ENCODE assay signal across 20 mouse cellular contexts in genomic region chr9:35145829-35146228, GRCm38 (mm10). TPM values are rescaled to one million over a fixed set of nuclear protein-coding genes. Genes with fewer than 3 reads are reported as not detected.
DNase-seq lines count a peak whose midpoint lies in the region; ATAC-seq and TF ChIP-seq lines count a peak whose summit lies in the region.
"Had no signal": no experiment of that assay in that cellular context is flagged by ENCODE, and none has a peak within 500 bp of the region (broad histone marks: within the 10 kb centered on the region; RNA-seq: fewer than 3 reads in every experiment).

No protein-coding gene starts in this region.

- peaks cover 12% of the 10 kb centered on the region for H3K79me2 ChIP-seq in liver, adult 2 months (ENCODE audit: control insufficient read depth, insufficient read depth, low read length)

- peaks cover 3% of the 10 kb centered on the region; the same call in 1 of the 2 replicates for H3K4me1 ChIP-seq in liver, adult 2 months (ENCODE audit: control insufficient read depth, insufficient read depth, low read length)
- H3K4me1 ChIP-seq in liver, embryonic 11.5 days (replicated peaks; ENCODE audit: control insufficient read depth, insufficient read depth, low read length), result 0 out of 2 replicates have a peak, but pooled peaks cover 6% of the 10 kb centered on the region
- H3K4me1 ChIP-seq in stomach, embryonic 16.5 days (ENCODE audit: control insufficient read depth, insufficient read depth, low read length), result peaks cover 3% of the 10 kb centered on the region; the same call in 1 of the 2 replicates
- H3K4me1 ChIP-seq in stomach, postnatal 0 days (replicated peaks; ENCODE audit: control insufficient read depth, insufficient read depth), result no peaks in the 10 kb centered on the region
- H3K4me1 ChIP-seq: embryonic facial prominence, embryonic 13.5 days; forebrain, embryonic 13.5 days; forebrain, embryonic 15.5 days had no signal

- H3K36me3 ChIP-seq in liver, adult 2 months (ENCODE audit: control insufficient read depth, insufficient read depth, low read length), result no peaks in the 10 kb centered on the region
- H3K36me3 ChIP-seq in liver, embryonic 11.5 days (ENCODE audit: control insufficient read depth, insufficient read depth, low read length), result no peaks in the 10 kb centered on the region; the same call in 1 of the 2 replicates
- no peaks in the 10 kb centered on the region for H3K36me3 ChIP-seq in stomach, embryonic 16.5 days (ENCODE audit: control insufficient read depth, insufficient read depth, low read length)
- H3K36me3 ChIP-seq in stomach, postnatal 0 days (ENCODE audit: control insufficient read depth, insufficient read depth, low read length), result no peaks in the 10 kb centered on the region; the same call in 1 of the 2 replicates
- H3K36me3 ChIP-seq: embryonic facial prominence, embryonic 13.5 days; forebrain, embryonic 15.5 days had no signal

- no peak overlapping the region for H3K4me3 ChIP-seq in liver, adult 2 months (ENCODE audit: insufficient read depth, low read depth, low read length)
- no peak overlapping the region for H3K4me3 ChIP-seq in liver, embryonic 11.5 days (ENCODE audit: low read depth, low read length)
- H3K4me3 ChIP-seq in stomach, embryonic 16.5 days (replicated peaks; ENCODE audit: low read length), result no peak overlapping the region
- H3K4me3 ChIP-seq in stomach, postnatal 0 days (ENCODE audit: low read depth, low read length), result no peak overlapping the region
- H3K4me3 ChIP-seq: embryonic facial prominence, embryonic 13.5 days; forebrain, embryonic 13.5 days; forebrain, embryonic 15.5 days had no signal

- no peak overlapping the region for H3K27ac ChIP-seq in liver, adult 2 months (replicated peaks; ENCODE audit: insufficient read depth, low read depth, low read length)
- no peak overlapping the region for H3K27ac ChIP-seq in liver, embryonic 11.5 days (ENCODE audit: low read depth, low read length)
- no peak overlapping the region for H3K27ac ChIP-seq in stomach, embryonic 16.5 days (ENCODE audit: low read length)
- no peak overlapping the region for H3K27ac ChIP-seq in stomach, postnatal 0 days (replicated peaks)
- H3K27ac ChIP-seq: embryonic facial prominence, embryonic 13.5 days; forebrain, embryonic 13.5 days; forebrain, embryonic 15.5 days had no signal

- H3K9ac ChIP-seq in liver, adult 2 months (ENCODE audit: low read depth, low read length), result no peak overlapping the region
- no peak overlapping the region for H3K9ac ChIP-seq in liver, embryonic 11.5 days (ENCODE audit: low read depth, low read length)
- no peak overlapping the region for H3K9ac ChIP-seq in stomach, embryonic 16.5 days (ENCODE audit: low read length)
- H3K9ac ChIP-seq in stomach, postnatal 0 days (ENCODE audit: low read length), result no peak overlapping the region
- H3K9ac ChIP-seq: embryonic facial prominence, embryonic 13.5 days; forebrain, embryonic 13.5 days; forebrain, embryonic 15.5 days; forebrain, postnatal 0 days had no signal

- TF ChIP-seq POLR2A in liver, adult 2 months (IDR thresholded peaks at IDR 0.05; ENCODE audit: extremely low read depth, insufficient read depth, low read length), result no peak

- no peaks in the 10 kb centered on the region for H3K27me3 ChIP-seq in liver, adult 2 months (ENCODE audit: control insufficient read depth, insufficient read depth, low read length)
- H3K27me3 ChIP-seq in liver, embryonic 11.5 days (replicated peaks; ENCODE audit: control insufficient read depth, insufficient read depth, low read length), result no peaks in the 10 kb centered on the region
- H3K27me3 ChIP-seq in stomach, embryonic 16.5 days (ENCODE audit: control insufficient read depth, insufficient read depth, low read length), result no peaks in the 10 kb centered on the region
- no peaks in the 10 kb centered on the region for H3K27me3 ChIP-seq in stomach, postnatal 0 days (ENCODE audit: control insufficient read depth, insufficient read depth, low read length)
- H3K27me3 ChIP-seq: embryonic facial prominence, embryonic 13.5 days; forebrain, embryonic 13.5 days; forebrain, embryonic 15.5 days had no signal

- TF ChIP-seq CTCF in liver, adult 2 months (IDR thresholded peaks at IDR 0.05; ENCODE audit: low read depth, low read length), result no peak
- TF ChIP-seq CTCF in stomach, postnatal 0 days (IDR thresholded peaks at IDR 0.05; ENCODE audit: low read depth), result no peak

- DNase-seq in heart, adult 11 months, result peak; percentile 70
- no peak for DNase-seq in heart, postnatal 10 days
- DNase-seq in liver, adult 2 months (ENCODE audit: extremely low read depth, low read depth, low spot score), result peak; percentile 51
- DNase-seq in liver, embryonic 11.5 days (ENCODE audit: low spot score), result no peak
- no peak for DNase-seq in stomach, postnatal 0 days (ENCODE audit: low spot score)
- DNase-seq in embryo, embryonic 11 days, result no peak
- DNase-seq: adrenal gland, adult 2 months; adrenal gland, postnatal 10 days; adrenal gland, postnatal 25 days; cerebellum, adult 11 months; cerebellum, adult 18-20 months; cerebellum, adult 8-10 months; cerebellum, adult 9-11 months; cerebellum, postnatal 14 days; cerebellum, postnatal 36 days; forebrain, postnatal 0 days had no signal

- no peak for ATAC-seq in liver, embryonic 11.5 days (replicated peaks; ENCODE audit: low FRiP score)
- ATAC-seq in stomach, embryonic 16.5 days (ENCODE audit: insufficient read depth, low FRiP score), result peak; percentile 17
- ATAC-seq in stomach, postnatal 0 days (ENCODE audit: low FRiP score, low TSS enrichment), result no peak
- ATAC-seq: forebrain, embryonic 13.5 days; forebrain, embryonic 15.5 days; forebrain, postnatal 0 days had no signal

- WGBS in liver, adult 2 months, result 33% methylated on average over 1 of the region's 1 CpGs
- 81% methylated on average over 1 of the region's 1 CpGs for WGBS in liver, embryonic 11.5 days
- 90% methylated on average over 1 of the region's 1 CpGs for WGBS in stomach, embryonic 16.5 days
- 95% methylated on average over 1 of the region's 1 CpGs for WGBS in stomach, postnatal 0 days

- TF ChIP-seq EP300 in stomach, postnatal 0 days (optimal IDR thresholded peaks at IDR 0.05), result no peak

- H3K4me2 ChIP-seq in liver, embryonic 11.5 days, result no peak overlapping the region
- no peak overlapping the region for H3K4me2 ChIP-seq in stomach, embryonic 16.5 days (ENCODE audit: low read depth, low read length)
- H3K4me2 ChIP-seq in stomach, postnatal 0 days (replicated peaks; ENCODE audit: low read depth), result no peak overlapping the region
- H3K4me2 ChIP-seq: embryonic facial prominence, embryonic 13.5 days; forebrain, embryonic 13.5 days; forebrain, embryonic 15.5 days had no signal

- intact Hi-C loops in heart, postnatal 10 days (cut with DNase I), result no loop called here

- no peaks in the 10 kb centered on the region for H3K9me3 ChIP-seq in liver, embryonic 11.5 days (ENCODE audit: control insufficient read depth, low read length)
- H3K9me3 ChIP-seq in stomach, embryonic 16.5 days (replicated peaks; ENCODE audit: control insufficient read depth, low read length), result no peaks in the 10 kb centered on the region
- no peaks in the 10 kb centered on the region for H3K9me3 ChIP-seq in stomach, postnatal 0 days (ENCODE audit: control insufficient read depth, low read length)
- H3K9me3 ChIP-seq: embryonic facial prominence, embryonic 13.5 days; forebrain, embryonic 13.5 days; forebrain, embryonic 15.5 days had no signal

RNA-seq across cellular contexts. Expression of gene St3gal4, which starts 26.8 kb away (rescaled TPM):
- 10 to 100 TPM; 33.9 to 43.2 TPM for total RNA-seq in heart, postnatal 10 days (2021)
- 72.2 and 74.6 TPM in 2 replicates for total RNA-seq in liver, adult 2 months (2014; rRNA removed)
- 26.5 TPM in 2 replicates for polyA plus RNA-seq in liver, adult 2 months (2012; rRNA removed)
- polyA plus RNA-seq in liver, embryonic 11.5 days (2014; fragmentation: Nextera tagmentation; extraction: Ambion mirVana), result 34.8 and 40.1 TPM in 2 replicates
- 50.5 and 53.1 TPM in 2 replicates for polyA plus RNA-seq in stomach, embryonic 16.5 days (2015; fragmentation: Nextera tagmentation; extraction: Ambion mirVana)
- polyA plus RNA-seq in stomach, postnatal 0 days (2015; fragmentation: Nextera tagmentation; extraction: Ambion mirVana), result 14.6 and 14.7 TPM in 2 replicates

RNA-seq across cellular contexts. Expression of gene Dcps, which starts 30.0 kb away (rescaled TPM):
- 10 to 100 TPM; 20.8 to 23.3 TPM for total RNA-seq in heart, postnatal 10 days (2021)
- total RNA-seq in liver, adult 2 months (2014; rRNA removed), result 21.0 and 21.2 TPM in 2 replicates
- 24.0 and 27.4 TPM in 2 replicates for polyA plus RNA-seq in liver, adult 2 months (2012; rRNA removed)
- polyA plus RNA-seq in liver, embryonic 11.5 days (2014; fragmentation: Nextera tagmentation; extraction: Ambion mirVana), result 90.9 and 95.2 TPM in 2 replicates
- 68.2 and 68.9 TPM in 2 replicates for polyA plus RNA-seq in stomach, embryonic 16.5 days (2015; fragmentation: Nextera tagmentation; extraction: Ambion mirVana)
- polyA plus RNA-seq in stomach, postnatal 0 days (2015; fragmentation: Nextera tagmentation; extraction: Ambion mirVana), result 33.7 and 35.3 TPM in 2 replicates

RNA-seq across cellular contexts. Expression of gene Srpr, which starts 54.1 kb away (rescaled TPM):
- total RNA-seq in heart, postnatal 10 days (2021), result 100 to 1,000 TPM in 1 of 2 experiments, 10 to 100 TPM in 1; 98.2 to 100 TPM
- total RNA-seq in liver, adult 2 months (2014; rRNA removed), result 55.2 and 75.4 TPM in 2 replicates
- polyA plus RNA-seq in liver, adult 2 months (2012; rRNA removed), result 88.5 and 91.0 TPM in 2 replicates
- polyA plus RNA-seq in liver, embryonic 11.5 days (2014; fragmentation: Nextera tagmentation; extraction: Ambion mirVana), result 98.7 and 108 TPM in 2 replicates
- polyA plus RNA-seq in stomach, embryonic 16.5 days (2015; fragmentation: Nextera tagmentation; extraction: Ambion mirVana), result 143 and 152 TPM in 2 replicates
- polyA plus RNA-seq in stomach, postnatal 0 days (2015; fragmentation: Nextera tagmentation; extraction: Ambion mirVana), result 115 and 129 TPM in 2 replicates

RNA-seq across cellular contexts. Expression of gene Tirap, which starts 54.3 kb away (rescaled TPM):
- total RNA-seq in heart, postnatal 10 days (2021), result 1 to 10 TPM; 6.6 to 8.0 TPM
- 12.3 and 13.3 TPM in 2 replicates for total RNA-seq in liver, adult 2 months (2014; rRNA removed)
- 23.6 and 24.2 TPM in 2 replicates for polyA plus RNA-seq in liver, adult 2 months (2012; rRNA removed)
- polyA plus RNA-seq in liver, embryonic 11.5 days (2014; fragmentation: Nextera tagmentation; extraction: Ambion mirVana), result 10.5 and 11.0 TPM in 2 replicates
- polyA plus RNA-seq in stomach, embryonic 16.5 days (2015; fragmentation: Nextera tagmentation; extraction: Ambion mirVana), result 14.2 and 14.9 TPM in 2 replicates
- 12.6 and 13.9 TPM in 2 replicates for polyA plus RNA-seq in stomach, postnatal 0 days (2015; fragmentation: Nextera tagmentation; extraction: Ambion mirVana)

Comparison
In these comparisons a context has a peak if more than half of its experiments do, and no peak if none do; other contexts are left out.
1. DNase-seq: peak in heart, adult 11 months (single experiment) and liver, adult 2 months (single experiment); none in heart, postnatal 10 days (0 of 2), liver, embryonic 11.5 days (single experiment), stomach, postnatal 0 days (single experiment) and embryo, embryonic 11 days (single experiment).